Mouse (Mus musculus) yolk sac, embryonic 10.5 days (tissue): ENCODE data around the gene Mast1.
A peak's percentile ranks its signal among the peaks of the same experiment; 100 is the strongest.

ENCODE experiments used
- DNase-seq: peaks from one replicate; pipeline ENCODE4 v3.0.0-alpha.2; 2017; ENCODE audit warnings: low spot score

Gene Mast1

GRCm38 (mm10) chr8:84943699-84944098 lies 6.5 kb upstream of the Mast1 start:
- DNase-seq: no peak

- DNase-seq: no peak
These were observed 694 bp upstream of the Mast1 start for GRCm38 (mm10) chr8:84937620-84938485.

GRCm38 (mm10) chr8:84936041-84936961 lies 858 bp downstream of the Mast1 start:
- DNase-seq: no peak

- no peak for DNase-seq
These were observed 1.7 kb downstream of the Mast1 start for GRCm38 (mm10) chr8:84935489-84935888.

- no peak for DNase-seq
These were observed 2.3 kb downstream of the Mast1 start for GRCm38 (mm10) chr8:84934860-84935259.

- no peak for DNase-seq
These were observed 3.2 kb downstream of the Mast1 start for GRCm38 (mm10) chr8:84933767-84934559.

- DNase-seq: no peak
These were observed 6.6 kb downstream of the Mast1 start for GRCm38 (mm10) chr8:84930582-84930981.

- DNase-seq: peak; percentile 52
These were observed 8.5 kb downstream of the Mast1 start for GRCm38 (mm10) chr8:84928456-84929306.

GRCm38 (mm10) chr8:84927513-84927912 lies 9.6 kb downstream of the Mast1 start:
- no peak for DNase-seq

- DNase-seq: no peak
These were observed 11.6 kb downstream of the Mast1 start for GRCm38 (mm10) chr8:84925557-84925956.

- DNase-seq: no peak
These were observed 15.6 kb downstream of the Mast1 start for GRCm38 (mm10) chr8:84921596-84921995.

GRCm38 (mm10) chr8:84918646-84919045 lies 18.5 kb downstream of the Mast1 start:
- DNase-seq: no peak

- DNase-seq: no peak
These were observed 19.4 kb downstream of the Mast1 start for GRCm38 (mm10) chr8:84917781-84918180.

- no peak for DNase-seq
These were observed 21.9 kb downstream of the Mast1 start for GRCm38 (mm10) chr8:84915269-84915668.

GRCm38 (mm10) chr8:84913960-84914359 lies 23.2 kb downstream of the Mast1 start:
- peak; percentile 36 for DNase-seq

- DNase-seq: no peak
These were observed 23.7 kb downstream of the Mast1 start for GRCm38 (mm10) chr8:84913502-84913900.

- peak; percentile 78 for DNase-seq
These were observed 24.2 kb downstream of the Mast1 start for GRCm38 (mm10) chr8:84912895-84913501.

GRCm38 (mm10) chr8:84912391-84912790 lies 24.8 kb downstream of the Mast1 start:
- no peak for DNase-seq

- DNase-seq: no peak
These were observed 25.3 kb downstream of the Mast1 start for GRCm38 (mm10) chr8:84911854-84912253.

- no peak for DNase-seq
These were observed 26.6 kb downstream of the Mast1 start for GRCm38 (mm10) chr8:84910551-84910950.

GRCm38 (mm10) chr8:84909949-84910348 lies 27.2 kb downstream of the Mast1 start:
- DNase-seq: no peak
